ENCODE assay signal across 27 mouse cellular contexts in genomic region chr12:26723399-26723798, GRCm38 (mm10).
A peak's percentile ranks its signal among the peaks of the same experiment; 100 is the strongest.
DNase-seq lines count a peak whose midpoint lies in the region; ATAC-seq and TF ChIP-seq lines count a peak whose summit lies in the region.
"Had no signal": no experiment of that assay in that cellular context is flagged by ENCODE, and none has a peak within 500 bp of the region (broad histone marks: within the 10 kb centered on the region; RNA-seq: fewer than 3 reads in every experiment).

No protein-coding gene starts in this region.

- DNase-seq in hindbrain, embryonic 10.5 days (ENCODE audit: low spot score), result peak; percentile 40
- DNase-seq in hindbrain, postnatal 0 days (ENCODE audit: low spot score), result no peak
- peak; percentile 5 for DNase-seq in lung, postnatal 36 days
- DNase-seq in lung, postnatal 4 days, result no peak
- DNase-seq in forelimb bud, embryonic 11.5 days (ENCODE audit: low read depth, low spot score), result peak; percentile 26
- DNase-seq in skeletal muscle tissue, adult 2 months (ENCODE audit: low read depth, low spot score), result peak; percentile 5
- no peak for DNase-seq in thymus, postnatal 4 days
- DNase-seq in heart, adult 18-20 months, result no peak
- DNase-seq: adrenal gland, postnatal 10 days; cerebellum, adult 9-10 months; gastrocnemius, postnatal 25 days; heart, adult 11 months; kidney, adult 2 months; kidney, postnatal 4 days; layer of hippocampus, postnatal 36 days; liver, postnatal 0 days had no signal

- no peak overlapping the region for H3K4me3 ChIP-seq in hindbrain, embryonic 10.5 days
- H3K4me3 ChIP-seq in hindbrain, postnatal 0 days (ENCODE audit: low read length), result no peak overlapping the region
- H3K4me3 ChIP-seq: embryonic facial prominence, embryonic 12.5 days; heart, embryonic 13.5 days; hindbrain, embryonic 15.5 days; limb, embryonic 12.5 days; liver, embryonic 12.5 days; midbrain, embryonic 10.5 days; midbrain, embryonic 15.5 days; neural tube, embryonic 12.5 days had no signal

- H3K9ac ChIP-seq in hindbrain, postnatal 0 days (replicated peaks; ENCODE audit: low read length), result no peak overlapping the region
- H3K9ac ChIP-seq: embryonic facial prominence, embryonic 12.5 days; heart, embryonic 13.5 days; hindbrain, embryonic 15.5 days; limb, embryonic 12.5 days; liver, embryonic 12.5 days; liver, postnatal 0 days; midbrain, embryonic 15.5 days; neural tube, embryonic 12.5 days had no signal

- no peaks in the 10 kb centered on the region for H3K36me3 ChIP-seq in hindbrain, embryonic 10.5 days
- H3K36me3 ChIP-seq in hindbrain, postnatal 0 days (ENCODE audit: insufficient read depth, low read length), result no peaks in the 10 kb centered on the region
- H3K36me3 ChIP-seq: embryonic facial prominence, embryonic 12.5 days; heart, embryonic 13.5 days; hindbrain, embryonic 15.5 days; limb, embryonic 12.5 days; liver, embryonic 12.5 days; midbrain, embryonic 10.5 days; midbrain, embryonic 15.5 days; neural tube, embryonic 12.5 days had no signal

- peaks cover 18% of the 10 kb centered on the region; the same call in 1 of the 2 replicates for H3K4me1 ChIP-seq in hindbrain, embryonic 10.5 days (replicated peaks)
- H3K4me1 ChIP-seq in hindbrain, postnatal 0 days (ENCODE audit: insufficient read depth, low read length), result no peaks in the 10 kb centered on the region
- H3K4me1 ChIP-seq: embryonic facial prominence, embryonic 12.5 days; heart, embryonic 13.5 days; hindbrain, embryonic 15.5 days; liver, embryonic 12.5 days; neural tube, embryonic 12.5 days had no signal

- H3K4me2 ChIP-seq in hindbrain, postnatal 0 days (ENCODE audit: low read depth, low read length), result no peak overlapping the region
- H3K4me2 ChIP-seq: embryonic facial prominence, embryonic 12.5 days; heart, embryonic 13.5 days; hindbrain, embryonic 15.5 days; limb, embryonic 12.5 days; liver, embryonic 12.5 days; midbrain, embryonic 15.5 days; neural tube, embryonic 12.5 days had no signal

- 57% methylated on average over 1 of the region's 1 CpGs for WGBS in hindbrain, embryonic 10.5 days
- WGBS in hindbrain, postnatal 0 days, result 61% methylated on average over 1 of the region's 1 CpGs

- H3K27me3 ChIP-seq in hindbrain, embryonic 10.5 days (ENCODE audit: insufficient read depth, poor library complexity, severe bottlenecking), result no peaks in the 10 kb centered on the region
- H3K27me3 ChIP-seq in hindbrain, postnatal 0 days (ENCODE audit: insufficient read depth, low read length), result no peaks in the 10 kb centered on the region
- H3K27me3 ChIP-seq: CH12.LX; embryonic facial prominence, embryonic 12.5 days; heart, embryonic 13.5 days; hindbrain, embryonic 15.5 days; limb, embryonic 12.5 days; liver, embryonic 12.5 days; midbrain, embryonic 15.5 days; neural tube, embryonic 12.5 days had no signal

- no peak for ATAC-seq in hindbrain, postnatal 0 days
- ATAC-seq: activated CD4-positive, CD25-positive, alpha-beta regulatory T cell, adult 4 months; forebrain, embryonic 14.5 days; liver, embryonic 12.5 days; liver, postnatal 0 days; midbrain, embryonic 15.5 days had no signal

- no peaks in the 10 kb centered on the region for H3K9me3 ChIP-seq in hindbrain, embryonic 10.5 days
- no peaks in the 10 kb centered on the region for H3K9me3 ChIP-seq in hindbrain, postnatal 0 days (ENCODE audit: low read length)
- H3K9me3 ChIP-seq: embryonic facial prominence, embryonic 12.5 days; heart, embryonic 13.5 days; hindbrain, embryonic 15.5 days; liver, embryonic 12.5 days; midbrain, embryonic 10.5 days; midbrain, embryonic 15.5 days; neural tube, embryonic 12.5 days had no signal

- TF ChIP-seq CTCF in hindbrain, postnatal 0 days (IDR thresholded peaks at IDR 0.05; ENCODE audit: low read depth), result no peak

- no peak overlapping the region for H3K27ac ChIP-seq in hindbrain, embryonic 10.5 days
- no peak overlapping the region for H3K27ac ChIP-seq in hindbrain, postnatal 0 days
- H3K27ac ChIP-seq: embryonic facial prominence, embryonic 12.5 days; heart, embryonic 13.5 days; hindbrain, embryonic 15.5 days; limb, embryonic 12.5 days; liver, embryonic 12.5 days; midbrain, embryonic 10.5 days; midbrain, embryonic 15.5 days; neural tube, embryonic 12.5 days had no signal

Comparison
In these comparisons a context has a peak if more than half of its experiments do, and no peak if none do; other contexts are left out.
1. DNase-seq: peak in hindbrain, embryonic 10.5 days (single experiment), lung, postnatal 36 days (single experiment), forelimb bud, embryonic 11.5 days (single experiment) and skeletal muscle tissue, adult 2 months (single experiment); none in hindbrain, postnatal 0 days (single experiment), lung, postnatal 4 days (0 of 2), thymus, postnatal 4 days (single experiment) and heart, adult 18-20 months (0 of 2).